Mouse (Mus musculus) R1 (cell line): Measurements from ENCODE around the gene Sprn.

ENCODE experiments used
- DNase-seq: peaks from one replicate; pipeline ENCODE4 v3.0.0-alpha.2; 2018; ENCODE audit warnings: low read depth, low spot score

The Sprn gene

DNA sequence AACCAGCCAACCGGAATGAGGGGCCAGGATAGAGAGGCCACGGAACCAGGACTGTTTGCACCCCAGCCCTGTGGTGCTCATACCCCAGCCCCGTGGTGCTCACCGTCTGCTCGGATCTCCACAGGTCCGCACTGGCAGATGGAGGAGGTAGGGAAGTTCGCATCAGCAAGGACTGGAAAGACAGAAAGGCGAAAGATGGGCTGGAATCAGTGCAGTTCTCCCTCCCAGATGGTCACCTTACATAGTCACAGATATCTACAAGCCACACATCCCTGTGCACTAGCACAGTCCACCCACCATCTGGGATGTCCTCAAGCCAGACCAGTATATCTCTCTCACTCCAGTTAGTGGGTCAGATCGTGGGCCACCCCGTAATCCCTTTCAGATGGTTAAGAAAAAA lies 53.2 kb downstream of the Sprn start:
- DNase-seq, result no peak
